Mouse (Mus musculus) retina, postnatal 7 days (tissue): ENCODE data around the gene Tssk6.

Source experiments
- DNase-seq: peaks from one replicate; pipeline ENCODE4 v3.0.0-alpha.2; 2012; ENCODE audit warnings: low read depth, low spot score

The Tssk6 gene

DNA sequence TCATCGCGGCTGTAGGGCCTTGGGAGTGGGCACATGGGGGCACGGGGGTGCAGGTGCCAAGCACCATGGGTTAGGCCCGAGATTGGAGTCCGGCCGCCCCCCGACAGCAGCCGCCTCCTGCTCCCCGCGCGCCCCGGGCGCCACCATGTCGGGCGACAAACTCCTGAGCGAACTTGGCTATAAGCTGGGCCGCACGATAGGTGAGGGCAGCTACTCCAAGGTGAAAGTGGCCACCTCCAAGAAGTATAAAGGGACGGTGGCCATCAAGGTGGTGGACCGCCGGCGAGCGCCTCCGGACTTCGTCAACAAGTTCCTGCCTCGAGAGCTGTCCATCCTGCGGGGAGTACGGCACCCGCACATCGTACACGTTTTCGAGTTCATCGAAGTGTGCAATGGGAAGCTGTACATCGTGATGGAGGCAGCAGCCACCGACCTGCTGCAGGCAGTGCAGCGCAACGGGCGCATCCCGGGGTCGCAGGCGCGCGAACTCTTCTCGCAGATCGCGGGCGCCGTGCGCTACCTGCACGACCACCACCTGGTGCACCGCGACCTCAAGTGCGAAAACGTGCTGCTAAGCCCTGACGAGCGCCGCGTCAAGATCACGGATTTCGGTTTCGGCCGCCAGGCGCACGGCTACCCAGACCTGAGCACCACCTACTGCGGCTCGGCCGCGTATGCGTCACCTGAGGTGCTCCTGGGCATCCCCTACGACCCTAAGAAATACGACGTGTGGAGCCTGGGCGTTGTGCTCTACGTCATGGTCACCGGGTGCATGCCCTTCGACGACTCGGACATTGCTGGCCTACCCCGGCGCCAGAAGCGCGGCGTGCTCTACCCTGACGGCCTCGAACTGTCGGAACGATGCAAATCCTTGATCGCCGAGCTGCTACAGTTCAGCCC, at the start of gene Tssk6, which contains the start of the genes Ndufa13 and Yjefn3:
Gene Tssk6 (plus strand): TSS at position 22 of the 900 bp plus-strand sequence.
Gene Ndufa13 (minus strand): TSS at position 396 of the 900 bp plus-strand sequence.
Gene Yjefn3 (minus strand): TSS at position 550 of the 900 bp plus-strand sequence.
- no peak for DNase-seq

- no peak for DNase-seq
Observed at GRCm38 (mm10) chr8:69853869-69854268, 48.1 kb upstream of the Tssk6 start.

GRCm38 (mm10) chr8:69860807-69861206, 41.2 kb upstream of the Tssk6 start:
- no peak for DNase-seq

DNA sequence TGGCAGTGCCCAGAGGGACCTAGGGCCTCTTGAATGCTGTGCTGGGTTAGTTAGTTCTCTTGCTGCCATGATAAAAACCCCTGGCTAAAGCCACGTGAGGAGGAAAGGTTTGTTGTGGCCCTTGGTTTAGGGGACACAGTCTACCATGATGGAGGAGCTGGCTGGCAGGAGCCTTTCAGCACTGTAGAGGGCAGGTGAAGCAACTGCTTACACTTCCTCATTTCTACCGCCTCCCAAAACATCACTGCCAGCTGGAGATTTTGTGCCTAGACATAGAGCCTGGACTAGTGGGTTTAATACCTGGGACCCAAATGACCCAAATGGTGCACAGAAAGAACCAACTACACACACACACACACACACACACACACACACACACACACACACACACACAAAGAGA, 40.7 kb upstream of the Tssk6 start:
- no peak for DNase-seq

GRCm38 (mm10) chr8:69863387-69864020, 38.5 kb upstream of the Tssk6 start:
- no peak for DNase-seq

DNA sequence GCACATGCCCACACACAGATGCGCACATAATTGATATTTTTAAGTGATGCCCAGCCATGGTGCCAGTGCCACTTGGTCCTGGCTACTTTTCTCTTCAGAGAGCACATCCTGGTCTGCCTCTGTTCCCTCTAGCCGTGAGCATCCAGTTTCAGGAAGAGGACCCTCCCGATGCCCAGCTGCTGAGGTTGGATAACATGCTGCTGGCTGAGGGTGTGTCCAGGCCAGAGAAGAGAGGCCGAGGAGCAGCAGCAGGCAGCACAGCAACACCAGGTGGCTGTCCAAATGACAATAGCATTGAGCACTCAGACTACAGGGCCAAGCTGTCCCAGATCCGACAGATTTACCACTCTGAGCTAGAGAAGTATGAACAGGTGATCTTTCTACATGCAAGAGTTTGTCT, 37.8 kb upstream of the Tssk6 start:
- no peak for DNase-seq

DNA sequence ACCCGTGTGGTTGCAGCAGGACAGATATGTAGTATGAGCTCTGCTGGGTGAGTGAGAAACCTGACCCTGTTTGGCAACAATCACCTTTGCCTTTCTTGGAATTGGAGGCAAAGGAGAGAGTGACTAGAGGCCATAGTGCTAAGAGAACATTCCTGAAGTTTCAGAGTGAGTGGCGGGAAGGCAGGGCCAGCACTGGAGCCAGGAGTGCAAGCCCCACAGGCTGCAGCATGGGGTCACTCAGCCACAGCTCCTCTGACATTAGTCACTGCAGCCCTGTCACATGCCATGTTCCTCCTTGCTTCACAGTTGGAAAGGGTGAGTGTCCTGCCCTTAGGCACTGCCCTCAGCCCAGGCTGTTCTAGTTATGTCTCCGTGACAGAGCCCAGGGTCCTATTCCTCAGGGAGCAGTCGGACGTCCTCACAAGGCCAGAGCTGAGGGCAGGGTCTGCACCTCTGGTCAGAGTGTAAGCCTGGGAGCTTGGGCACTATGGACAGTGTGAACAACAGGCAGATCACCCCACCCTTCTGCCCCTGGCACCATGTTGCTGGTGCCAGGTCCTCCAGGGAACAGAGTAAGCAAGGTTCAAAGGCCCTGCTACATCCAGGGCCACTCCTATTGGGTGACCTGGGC, 34.2 kb upstream of the Tssk6 start:
- DNase-seq: no peak

DNA sequence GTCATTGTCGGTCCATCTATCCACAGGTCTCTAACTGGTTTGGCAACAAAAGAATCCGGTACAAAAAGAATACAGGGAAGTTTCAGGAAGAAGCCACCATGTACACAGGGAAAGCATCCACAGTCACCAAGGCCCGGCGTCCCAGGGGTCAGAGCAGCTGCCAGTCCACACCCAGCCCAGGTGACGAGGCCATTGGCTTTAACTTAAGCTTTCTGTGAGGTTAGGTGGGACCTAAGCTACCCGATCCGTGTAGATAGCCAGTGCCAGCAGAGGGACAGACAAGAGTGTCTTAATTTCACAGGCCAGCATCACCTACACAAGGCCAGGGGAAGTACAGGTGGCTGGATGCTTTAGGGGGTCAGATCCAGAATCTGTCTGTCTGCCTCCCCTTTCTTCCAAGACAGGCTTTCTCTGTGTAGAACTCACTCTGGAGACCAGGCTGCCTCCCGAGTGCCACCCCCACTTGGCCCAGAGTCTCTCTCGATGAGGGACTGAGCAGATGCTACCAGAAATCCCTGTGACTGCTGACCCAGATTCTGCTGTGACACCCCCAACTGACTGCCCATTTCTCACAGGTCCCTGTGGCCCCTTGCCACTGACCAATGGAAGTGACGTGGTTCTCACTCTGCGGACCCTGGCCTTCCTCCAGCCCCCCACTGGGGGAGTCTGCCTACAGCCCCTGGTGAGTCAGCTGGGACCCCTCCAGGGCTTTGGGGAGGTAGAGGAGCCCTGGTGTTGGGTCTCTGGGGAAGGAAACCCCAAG, 31.8 kb upstream of the Tssk6 start:
- DNase-seq: no peak

GRCm38 (mm10) chr8:69870907-69871306, 31.1 kb upstream of the Tssk6 start:
- DNase-seq: no peak

DNA sequence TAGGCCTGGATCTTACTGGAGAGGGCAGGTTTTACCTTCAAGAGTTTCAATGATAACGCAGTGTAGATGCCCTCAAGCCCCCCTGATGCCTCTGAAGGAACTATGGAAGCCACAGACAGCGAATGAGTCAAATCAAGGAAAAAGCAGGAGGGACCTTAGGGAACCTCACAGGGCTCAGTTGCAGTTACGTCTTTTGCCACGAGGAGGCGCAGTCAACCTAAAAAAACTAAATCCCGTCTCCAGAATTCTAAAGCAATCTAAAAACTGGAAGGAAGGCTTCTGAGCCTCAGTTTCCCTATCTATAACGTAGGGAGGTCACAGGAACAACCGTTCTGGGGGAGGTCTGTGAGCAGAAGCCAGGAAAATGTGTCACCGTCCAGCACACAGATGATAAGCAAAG, 27.8 kb upstream of the Tssk6 start:
- no peak for DNase-seq

DNA sequence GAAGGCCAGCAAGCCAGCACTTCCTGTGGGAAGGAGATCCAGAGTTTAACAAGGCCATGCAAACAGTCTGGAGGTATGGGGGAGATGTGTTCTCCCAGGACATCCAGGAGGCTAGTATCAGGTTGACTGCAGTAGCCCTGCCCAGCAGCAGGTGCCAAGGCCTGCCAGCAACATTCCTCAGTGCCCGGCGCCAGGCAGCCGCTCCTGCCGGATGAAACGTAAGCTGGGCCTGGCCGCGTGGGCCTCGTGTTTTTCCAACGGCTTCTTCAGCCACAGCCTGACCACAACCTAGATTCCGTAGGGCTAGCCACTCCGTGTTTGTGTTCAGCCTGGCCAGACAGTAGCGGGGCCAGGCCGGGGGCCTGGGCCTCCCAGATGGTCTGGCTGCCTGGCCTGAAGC, 27.3 kb upstream of the Tssk6 start:
- no peak for DNase-seq

DNA sequence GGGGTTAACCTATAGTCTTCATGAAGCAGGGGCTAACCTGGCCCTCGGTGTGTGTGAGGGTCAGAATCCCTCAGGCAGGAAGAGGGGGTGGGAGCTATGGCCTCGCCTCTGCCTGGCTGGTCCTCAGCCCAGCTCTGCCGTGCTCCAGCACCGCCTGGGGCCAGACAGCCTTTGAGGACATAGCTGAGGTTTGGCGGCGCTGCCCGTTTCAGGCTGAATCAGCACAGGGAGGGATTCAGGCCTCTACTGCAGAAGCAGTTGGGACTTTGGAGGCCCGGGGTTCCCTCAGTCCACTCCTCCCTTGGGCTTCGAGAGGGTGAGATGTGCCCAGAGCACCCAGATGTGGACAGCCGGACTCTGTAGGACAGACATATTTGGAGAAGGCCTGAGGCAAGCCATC, 25.9 kb upstream of the Tssk6 start:
- no peak for DNase-seq

GRCm38 (mm10) chr8:69876967-69877366, 25.0 kb upstream of the Tssk6 start:
- no peak for DNase-seq

GRCm38 (mm10) chr8:69877396-69877795, 24.6 kb upstream of the Tssk6 start:
- DNase-seq: no peak

GRCm38 (mm10) chr8:69877992-69878391, 24.0 kb upstream of the Tssk6 start:
- DNase-seq: no peak

DNA sequence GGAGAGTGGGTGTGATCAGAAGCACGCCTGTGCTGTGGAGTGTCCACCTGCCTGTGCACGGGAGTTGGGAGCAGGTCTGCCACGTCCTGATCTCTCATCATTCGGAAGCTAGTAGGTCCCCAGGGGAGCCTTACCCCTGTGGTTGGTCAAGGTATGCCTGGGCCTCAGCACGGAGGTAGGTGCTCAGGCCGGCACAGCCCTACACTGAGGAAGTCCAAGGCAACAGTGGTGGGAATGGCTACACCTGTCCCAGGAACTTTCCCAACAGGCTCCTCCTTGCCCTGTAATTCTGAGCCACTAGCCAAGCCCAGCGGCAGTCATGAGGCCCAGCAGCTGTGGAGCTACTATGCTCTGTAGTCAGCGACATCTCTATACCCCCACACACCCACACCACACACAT, 22.3 kb upstream of the Tssk6 start:
- no peak for DNase-seq

GRCm38 (mm10) chr8:69880841-69881240, 21.1 kb upstream of the Tssk6 start:
- no peak for DNase-seq

DNA sequence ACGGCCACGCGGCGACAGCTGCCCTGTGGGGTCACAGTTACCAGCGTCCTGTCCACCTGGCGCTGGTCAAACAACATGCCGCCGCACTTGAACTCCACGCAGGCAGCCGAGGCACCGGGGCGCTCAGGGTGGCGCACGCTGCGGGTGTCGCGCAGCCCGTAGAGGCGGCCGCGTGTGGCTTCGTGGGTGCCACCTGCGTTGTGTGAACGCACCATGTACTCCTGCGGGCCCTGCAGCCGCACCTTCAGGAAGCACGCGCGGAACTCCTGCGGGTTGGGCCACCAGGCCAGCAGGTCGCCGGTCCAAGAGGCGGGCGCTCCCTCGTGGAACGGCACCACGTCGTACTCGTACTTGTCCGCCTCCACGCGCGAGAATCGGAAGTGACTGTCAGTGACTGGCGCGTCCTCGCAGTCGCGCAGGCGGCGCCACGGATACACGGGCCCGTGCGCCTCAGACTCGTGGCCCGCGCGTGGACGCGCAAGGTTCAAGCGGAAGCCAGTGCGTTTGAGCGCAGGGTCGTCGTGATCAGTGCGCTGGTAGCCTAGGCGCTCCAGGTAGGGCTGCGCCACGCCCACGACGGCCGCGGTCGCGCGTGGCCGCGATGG, 20.6 kb upstream of the Tssk6 start:
- no peak for DNase-seq

GRCm38 (mm10) chr8:69882021-69882756, 19.8 kb upstream of the Tssk6 start:
- DNase-seq: peak; percentile 52

DNA sequence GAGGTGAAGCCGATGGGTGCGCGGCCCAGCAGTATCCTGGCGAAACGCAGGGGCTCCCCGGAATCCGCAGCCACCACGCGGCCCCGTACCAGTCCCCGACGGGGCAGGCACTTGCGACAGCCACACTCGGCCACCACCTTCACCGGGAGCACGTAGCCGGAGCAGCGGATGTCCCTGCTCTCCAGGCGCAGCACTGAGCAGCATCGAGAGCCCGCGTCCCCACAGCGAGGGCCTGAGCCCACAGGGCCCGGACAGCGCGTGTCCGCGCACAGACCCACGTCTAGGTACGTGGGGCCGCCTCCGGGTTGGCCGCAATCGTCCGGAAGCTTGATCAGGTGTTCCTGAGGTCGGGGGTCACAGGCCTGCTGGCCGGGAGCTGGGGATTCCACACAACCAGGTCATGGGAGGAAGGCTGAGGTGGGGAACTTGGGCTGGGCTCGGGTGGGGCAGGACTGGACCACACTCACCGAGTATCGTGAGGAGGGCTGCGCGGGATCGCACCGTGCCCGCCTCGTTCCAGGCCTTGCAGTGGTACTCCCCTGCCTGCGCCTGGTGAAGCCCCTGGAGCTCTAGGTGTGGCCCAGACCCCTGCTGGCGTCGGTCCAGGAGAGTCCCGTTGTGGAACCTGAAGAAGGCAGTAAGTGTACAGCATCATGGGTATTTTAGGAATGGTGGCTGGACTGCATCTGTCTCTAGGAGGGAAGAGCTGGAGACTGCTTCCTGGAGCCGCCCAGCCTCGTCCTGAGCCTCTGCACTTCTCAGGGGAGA, 19.0 kb upstream of the Tssk6 start:
- DNase-seq: no peak
